In the genomic region with DNA sequence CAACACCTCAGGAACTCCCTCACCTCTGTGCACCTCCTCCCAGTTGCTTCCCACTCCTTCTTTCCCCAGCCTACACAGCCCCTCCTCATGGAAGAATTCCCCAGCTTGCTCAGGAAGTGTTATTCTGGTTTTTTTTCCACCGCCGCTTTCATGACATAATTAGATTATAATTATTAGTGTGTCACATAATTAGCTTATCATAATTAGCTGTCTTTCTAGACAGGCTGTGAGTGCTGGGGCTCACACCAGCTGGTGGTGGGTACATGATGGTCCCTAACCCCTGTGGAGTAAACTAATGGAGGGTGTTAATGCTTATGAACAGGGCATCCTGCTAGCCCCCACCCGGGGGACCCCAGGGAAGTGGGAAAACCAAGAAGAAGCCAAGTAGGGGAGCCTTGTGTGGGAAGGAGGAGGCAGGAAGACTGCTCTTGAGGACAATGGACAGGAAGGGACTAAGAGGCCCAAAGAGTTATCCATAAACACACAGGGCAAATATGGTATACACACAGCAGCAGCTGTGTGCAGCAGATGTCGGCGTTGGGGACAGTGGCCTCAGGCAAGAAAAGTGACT, we compare ENCODE assay signal across 10 mouse cellular contexts. TPM values are rescaled to one million over a fixed set of nuclear protein-coding genes. Genes with fewer than 3 reads are reported as not detected.
A peak's percentile ranks its signal among the peaks of the same experiment; 100 is the strongest.
DNase-seq lines count a peak whose midpoint lies in the region; ATAC-seq and TF ChIP-seq lines count a peak whose summit lies in the region.
"Had no signal": no experiment of that assay in that cellular context is flagged by ENCODE, and none has a peak within 500 bp of the region (broad histone marks: within the 10 kb centered on the region; RNA-seq: fewer than 3 reads in every experiment).

No protein-coding gene starts in this region.

- peak; percentile 33; the same call in 1 of the 2 replicates for TF ChIP-seq POLR2A in lung, adult 2 months (IDR thresholded peaks at IDR 0.05; ENCODE audit: borderline replicate concordance, extremely low read depth, low read depth, low read length)

- DNase-seq in intestine, embryonic 14.5 days (ENCODE audit: low spot score), result no peak
- peak; percentile 51 for DNase-seq in forebrain, embryonic 14.5 days (ENCODE audit: low spot score)
- DNase-seq in lung, adult 2 months, result no peak
- DNase-seq in retina, embryonic 14.5 days (ENCODE audit: low spot score), result peak; percentile 30
- no peak for DNase-seq in adrenal gland, adult 18-20 months (ENCODE audit: low spot score in 2 of 2)
- no peak for DNase-seq in layer of hippocampus, adult 8-10 months (ENCODE audit: low spot score in 2 of 2)
- DNase-seq: adrenal gland, postnatal 10 days had no signal

- no peak overlapping the region for H3K4me3 ChIP-seq in intestine, embryonic 14.5 days (ENCODE audit: low read depth, low read length)
- no peak overlapping the region for H3K4me3 ChIP-seq in intestine, postnatal 0 days (ENCODE audit: low read depth, low read length)
- no peak overlapping the region for H3K4me3 ChIP-seq in forebrain, embryonic 14.5 days (ENCODE audit: low read depth, low read length)
- no peak overlapping the region for H3K4me3 ChIP-seq in lung, adult 2 months (replicated peaks; ENCODE audit: extremely low read depth, low read depth, low read length)
- H3K4me3 ChIP-seq: embryonic facial prominence, embryonic 13.5 days had no signal

- H3K9ac ChIP-seq in intestine, embryonic 14.5 days (ENCODE audit: low read length), result no peak overlapping the region
- no peak overlapping the region for H3K9ac ChIP-seq in intestine, postnatal 0 days (ENCODE audit: low read depth, low read length)
- no peak overlapping the region for H3K9ac ChIP-seq in forebrain, embryonic 14.5 days (ENCODE audit: low read length)
- H3K9ac ChIP-seq: embryonic facial prominence, embryonic 13.5 days had no signal

- TF ChIP-seq CTCF in intestine, postnatal 0 days (IDR thresholded peaks at IDR 0.05; ENCODE audit: low read depth), result no peak
- TF ChIP-seq CTCF in lung, adult 2 months (IDR thresholded peaks at IDR 0.05; ENCODE audit: insufficient read depth, low read length), result no peak

- no peaks in the 10 kb centered on the region for H3K4me1 ChIP-seq in intestine, embryonic 14.5 days (replicated peaks; ENCODE audit: control insufficient read depth, insufficient read depth, low read length)
- no peaks in the 10 kb centered on the region for H3K4me1 ChIP-seq in intestine, postnatal 0 days (replicated peaks; ENCODE audit: control insufficient read depth, insufficient read depth, low read length)
- H3K4me1 ChIP-seq in forebrain, embryonic 14.5 days (ENCODE audit: control insufficient read depth, insufficient read depth, low read length), result peaks cover 3% of the 10 kb centered on the region; the same call in 1 of the 2 replicates
- H3K4me1 ChIP-seq in lung, adult 2 months (ENCODE audit: control insufficient read depth, insufficient read depth, low read length), result peaks cover 22% of the 10 kb centered on the region
- H3K4me1 ChIP-seq: embryonic facial prominence, embryonic 13.5 days had no signal

- ATAC-seq in intestine, embryonic 14.5 days (replicated peaks; ENCODE audit: low FRiP score, low TSS enrichment, low read depth), result 0 out of 2 replicates have a peak, but pooled peaks have one; percentile 43
- ATAC-seq in intestine, postnatal 0 days, result no peak
- ATAC-seq in forebrain, embryonic 14.5 days, result peak; percentile 63
- no peak for ATAC-seq in CD4-positive, CD25-positive, alpha-beta regulatory T cell, adult 4 months

- 34% methylated on average over 5 of the region's 5 CpGs for WGBS in intestine, embryonic 14.5 days
- 35% methylated on average over 5 of the region's 5 CpGs for WGBS in intestine, postnatal 0 days
- WGBS in forebrain, embryonic 14.5 days, result 58% methylated on average over 5 of the region's 5 CpGs
- 34% methylated on average over 5 of the region's 5 CpGs for WGBS in lung, adult 2 months

- no peaks in the 10 kb centered on the region for H3K9me3 ChIP-seq in intestine, embryonic 14.5 days (ENCODE audit: control insufficient read depth, low read length)
- no peaks in the 10 kb centered on the region for H3K9me3 ChIP-seq in intestine, postnatal 0 days (ENCODE audit: control insufficient read depth)
- H3K9me3 ChIP-seq in forebrain, embryonic 14.5 days (replicated peaks; ENCODE audit: control insufficient read depth, low read length), result no peaks in the 10 kb centered on the region
- H3K9me3 ChIP-seq: embryonic facial prominence, embryonic 13.5 days had no signal

- H3K4me2 ChIP-seq in intestine, embryonic 14.5 days (ENCODE audit: low read length), result no peak overlapping the region
- H3K4me2 ChIP-seq in intestine, postnatal 0 days (replicated peaks; ENCODE audit: low read depth), result no peak overlapping the region
- no peak overlapping the region for H3K4me2 ChIP-seq in forebrain, embryonic 14.5 days (ENCODE audit: low read length)
- H3K4me2 ChIP-seq: embryonic facial prominence, embryonic 13.5 days had no signal

- H3K27me3 ChIP-seq in intestine, embryonic 14.5 days (replicated peaks; ENCODE audit: control insufficient read depth, insufficient read depth, low read length), result no peaks in the 10 kb centered on the region
- H3K27me3 ChIP-seq in intestine, postnatal 0 days (replicated peaks; ENCODE audit: control insufficient read depth, insufficient read depth, low read length), result no peaks in the 10 kb centered on the region
- no peaks in the 10 kb centered on the region for H3K27me3 ChIP-seq in forebrain, embryonic 14.5 days (replicated peaks; ENCODE audit: control insufficient read depth, insufficient read depth, low read length)
- H3K27me3 ChIP-seq: embryonic facial prominence, embryonic 13.5 days had no signal

- no peaks in the 10 kb centered on the region for H3K36me3 ChIP-seq in intestine, embryonic 14.5 days (ENCODE audit: control insufficient read depth, insufficient read depth, low read length)
- no peaks in the 10 kb centered on the region for H3K36me3 ChIP-seq in intestine, postnatal 0 days (ENCODE audit: control insufficient read depth, insufficient read depth)
- H3K36me3 ChIP-seq in forebrain, embryonic 14.5 days (ENCODE audit: control insufficient read depth, insufficient read depth, low read length), result no peaks in the 10 kb centered on the region
- H3K36me3 ChIP-seq: embryonic facial prominence, embryonic 13.5 days had no signal

- H3K27ac ChIP-seq in intestine, embryonic 14.5 days (ENCODE audit: low read depth), result peak overlapping the region; percentile 70
- H3K27ac ChIP-seq in intestine, postnatal 0 days (ENCODE audit: low read depth, low read length), result no peak overlapping the region
- H3K27ac ChIP-seq in forebrain, embryonic 14.5 days (ENCODE audit: low read depth, low read length), result no peak overlapping the region
- H3K27ac ChIP-seq: embryonic facial prominence, embryonic 13.5 days had no signal

RNA-seq across cellular contexts. Expression of a gene that starts 38.2 kb away (rescaled TPM):
- polyA plus RNA-seq in intestine, embryonic 14.5 days (2014; fragmentation: Nextera tagmentation; extraction: Ambion mirVana), result 0.62 and 0.75 TPM in 2 replicates
- 0.17 and 0.29 TPM in 2 replicates for polyA plus RNA-seq in intestine, postnatal 0 days (2015; fragmentation: Nextera tagmentation; extraction: Ambion mirVana)
- polyA plus RNA-seq in forebrain, embryonic 14.5 days (2014; fragmentation: Nextera tagmentation; extraction: Ambion mirVana), result 0.74 and 1.1 TPM in 2 replicates
- polyA plus RNA-seq in lung, adult 2 months (2012; rRNA removed), result 20.2 and 25.2 TPM in 2 replicates
- total RNA-seq in adrenal gland, adult 18-20 months (2021), result 1 to 10 TPM in 1 of 2 experiments, under 1 TPM in 1; 0.42 to 1.1 TPM
- polyA plus RNA-seq in CD4-positive, CD25-positive, alpha-beta regulatory T cell, adult 4 months (2017; shearing (Covaris generic)), result not detected
- 10 to 100 TPM; 34.2 to 50.2 (median 44.5) TPM for total RNA-seq in layer of hippocampus, adult 8-10 months (2022)

Comparison
In these comparisons a context has a peak if more than half of its experiments do, and no peak if none do; other contexts are left out.
1. ATAC-seq: peak in intestine, embryonic 14.5 days (single experiment) and forebrain, embryonic 14.5 days (single experiment); none in intestine, postnatal 0 days (single experiment) and CD4-positive, CD25-positive, alpha-beta regulatory T cell, adult 4 months (single experiment).
2. DNase-seq: peak in forebrain, embryonic 14.5 days (single experiment) and retina, embryonic 14.5 days (single experiment); none in intestine, embryonic 14.5 days (single experiment), lung, adult 2 months (single experiment), adrenal gland, adult 18-20 months (0 of 2) and layer of hippocampus, adult 8-10 months (0 of 2).
3. RNA of a gene that starts 38.2 kb away (polyA plus RNA-seq): 20.2 to 25.2 TPM in lung, adult 2 months; 0.74 to 1.1 TPM in forebrain, embryonic 14.5 days, 0.62 to 0.75 TPM in intestine, embryonic 14.5 days, 0.17 to 0.29 TPM in intestine, postnatal 0 days and not detected in CD4-positive, CD25-positive, alpha-beta regulatory T cell, adult 4 months; every median in the first group is over 10 times any median in the second.